Mouse (Mus musculus) ES-Bruce4 (cell line): ENCODE data around the gene Apod. TPM values are rescaled to one million over a fixed set of nuclear protein-coding genes. Genes with fewer than 3 reads are reported as not detected.
"Not testable (repeated sequence)": the region's sequence is repeated elsewhere in the genome, so short reads cannot be mapped to it uniquely, and the experiment has no call there.

Experiments used
- H3K27ac ChIP-seq: 2 replicates; pipeline ENCODE4 v1.5.1; 2012; ENCODE audit warnings: low read length, inconsistent platforms; ENCODE audit not compliant: insufficient read depth
- H3K27me3 ChIP-seq: 2 replicates; pipeline ENCODE4 v1.6.1; 2012; ENCODE audit warnings: mild to moderate bottlenecking, low read length, inconsistent platforms; ENCODE audit not compliant: control insufficient read depth, poor library complexity, insufficient read depth, severe bottlenecking
- H3K36me3 ChIP-seq: 2 replicates; pipeline ENCODE4 v1.6.1; 2012; ENCODE audit warnings: inconsistent platforms, mild to moderate bottlenecking, low read length, moderate library complexity; ENCODE audit not compliant: control insufficient read depth, poor library complexity, insufficient read depth, severe bottlenecking
- H3K4me1 ChIP-seq: one replicate; pipeline ENCODE4 v1.8.1; 2011; ENCODE audit warnings: low read length; ENCODE audit not compliant: control insufficient read depth, insufficient read depth
- H3K4me3 ChIP-seq: 2 replicates; pipeline ENCODE4 v1.5.1; 2011; ENCODE audit warnings: low read depth, mild to moderate bottlenecking, low read length
- H3K9ac ChIP-seq: 2 replicates; pipeline ENCODE4 v1.6.1; 2012; ENCODE audit warnings: low read depth, mild to moderate bottlenecking, inconsistent platforms; ENCODE audit not compliant: poor library complexity, severe bottlenecking
- H3K9me3 ChIP-seq: replicated peaks from 2 replicates; pipeline ENCODE4 v1.6.1; 2012; ENCODE audit warnings: mild to moderate bottlenecking, low read length, inconsistent platforms; ENCODE audit not compliant: control insufficient read depth, poor library complexity, insufficient read depth, severe bottlenecking
- CTCF ChIP-seq: IDR thresholded peaks from one replicate; pipeline ENCODE4 v1.8.1; 2011; ENCODE audit warnings: low read depth, low read length
- EP300 ChIP-seq: IDR thresholded peaks from 2 replicates; pipeline ENCODE4 v1.6.1; 2011; ENCODE audit warnings: low read depth, low read length; ENCODE audit not compliant: insufficient read depth
- POLR2A ChIP-seq: IDR thresholded peaks from one replicate; pipeline ENCODE4 v1.8.1; 2011; ENCODE audit warnings: low read length; ENCODE audit not compliant: insufficient read depth
- polyA plus RNA-seq: library from polyadenylated mRNA; stranded (reverse); fragments of >200 nt; gene quantifications from 2 replicates; pipeline ENCODE4 v1.2.4, GENCODE M21; 2011; ENCODE audit warnings: low read depth; ENCODE audit not compliant: missing spikeins, insufficient read depth, insufficient read length

The Apod gene
- polyA plus RNA-seq, 1 experiment, result 0.54 TPM

- Histone ChIP-seq H3K4me3 (no peak overlapping the region), H3K36me3 (no peaks in the 10 kb centered on the region), H3K4me1 (peaks cover 1% of the 10 kb centered on the region), H3K27ac (no peak overlapping the region), H3K9ac (no peak overlapping the region), H3K27me3 (no peaks in the 10 kb centered on the region), H3K9me3 (no peaks in the 10 kb centered on the region)
- TF ChIP-seq CTCF, result no peak
- no peak for TF ChIP-seq EP300
- TF ChIP-seq POLR2A, result no peak
Measured at GRCm38 (mm10) chr16:31337956-31338355, 23.3 kb upstream of the Apod start.

GRCm38 (mm10) chr16:31334796-31335195 is 20.2 kb upstream of the Apod start:
- Histone ChIP-seq H3K27me3 (no peaks in the 10 kb centered on the region), H3K4me1 (no peaks in the 10 kb centered on the region), H3K9me3 (no peaks in the 10 kb centered on the region), H3K9ac (no peak overlapping the region), H3K36me3 (no peaks in the 10 kb centered on the region), H3K27ac (no peak overlapping the region), H3K4me3 (no peak overlapping the region)
- TF ChIP-seq EP300 (no peak), POLR2A (no peak), CTCF (no peak)

- Histone ChIP-seq H3K9ac (no peak overlapping the region), H3K4me1 (peaks cover 1% of the 10 kb centered on the region), H3K27me3 (no peaks in the 10 kb centered on the region), H3K9me3 (no peaks in the 10 kb centered on the region), H3K27ac (no peak overlapping the region), H3K36me3 (no peaks in the 10 kb centered on the region), H3K4me3 (no peak overlapping the region)
- no peak for TF ChIP-seq CTCF
- TF ChIP-seq EP300, result no peak
- no peak for TF ChIP-seq POLR2A
Measured at GRCm38 (mm10) chr16:31332586-31332985, 18.0 kb upstream of the Apod start.

GRCm38 (mm10) chr16:31330970-31331369 is 16.4 kb upstream of the Apod start:
- not testable (repeated sequence) for H3K36me3 ChIP-seq, H3K9ac ChIP-seq, H3K27ac ChIP-seq

GRCm38 (mm10) chr16:31329668-31330067 is 15.1 kb upstream of the Apod start:
- no peak overlapping the region for H3K4me3 ChIP-seq
- no peak overlapping the region for H3K27ac ChIP-seq
- no peaks in the 10 kb centered on the region for H3K9me3 ChIP-seq
- TF ChIP-seq POLR2A, result no peak
- no peak for TF ChIP-seq CTCF
- no peak for TF ChIP-seq EP300
- H3K27me3 ChIP-seq, result no peaks in the 10 kb centered on the region
- no peaks in the 10 kb centered on the region for H3K36me3 ChIP-seq
- H3K4me1 ChIP-seq, result peaks cover 6% of the 10 kb centered on the region
- no peak overlapping the region for H3K9ac ChIP-seq

More at GRCm38 (mm10) chr16:31330970-31331369, 16.4 kb upstream of the Apod start:
- H3K4me1 ChIP-seq, H3K27me3 ChIP-seq, H3K4me3 ChIP-seq, H3K9me3 ChIP-seq: not testable (repeated sequence)

GRCm38 (mm10) chr16:31327891-31328290 is 13.3 kb upstream of the Apod start:
- no peak overlapping the region for H3K9ac ChIP-seq
- H3K4me3 ChIP-seq, result no peak overlapping the region
- TF ChIP-seq CTCF (no peak), POLR2A (no peak), EP300 (no peak)

GRCm38 (mm10) chr16:31327430-31327829 is 12.8 kb upstream of the Apod start:
- peaks cover 6% of the 10 kb centered on the region for H3K4me1 ChIP-seq
- H3K27ac ChIP-seq, result no peak overlapping the region
- no peaks in the 10 kb centered on the region for H3K27me3 ChIP-seq
- no peak overlapping the region for H3K9ac ChIP-seq
- no peaks in the 10 kb centered on the region for H3K36me3 ChIP-seq
- no peak overlapping the region for H3K4me3 ChIP-seq
- no peaks in the 10 kb centered on the region for H3K9me3 ChIP-seq
- no peak for TF ChIP-seq POLR2A
- no peak for TF ChIP-seq EP300

More at GRCm38 (mm10) chr16:31327891-31328290, 13.3 kb upstream of the Apod start:
- Histone ChIP-seq H3K27me3 (no peaks in the 10 kb centered on the region), H3K27ac (no peak overlapping the region), H3K9me3 (no peaks in the 10 kb centered on the region), H3K4me1 (peaks cover 6% of the 10 kb centered on the region), H3K36me3 (no peaks in the 10 kb centered on the region)
